Mouse (Mus musculus) left cerebral cortex, adult 8-10 months (tissue): ENCODE data around the gene Zfp688. TPM values are rescaled to one million over a fixed set of nuclear protein-coding genes. Genes with fewer than 3 reads are reported as not detected.
"Not testable (repeated sequence)": the region's sequence is repeated elsewhere in the genome, so short reads cannot be mapped to it uniquely, and the experiment has no call there.

ENCODE experiments used
- DNase-seq, 2 experiments: peaks; one replicate each; pipeline ENCODE4 v3.0.0; 2022; ENCODE audit warnings: low spot score in 2 of 2
- total RNA-seq, 4 experiments: library from RNA; stranded (reverse); gene quantifications; 2 replicates each; pipeline ENCODE4 v1.2.4; 2022

Zfp688 gene
- 10 to 100 TPM; 13.3 to 18.0 (median 16.5) TPM for total RNA-seq

- DNase-seq, result peak; percentile 81 to 86
Observed at GRCm38 (mm10) chr7:127421388-127422191, at the start of gene Zfp688. Gene Zfp688, minus strand, starts transcription at chr7:127422068.

DNA sequence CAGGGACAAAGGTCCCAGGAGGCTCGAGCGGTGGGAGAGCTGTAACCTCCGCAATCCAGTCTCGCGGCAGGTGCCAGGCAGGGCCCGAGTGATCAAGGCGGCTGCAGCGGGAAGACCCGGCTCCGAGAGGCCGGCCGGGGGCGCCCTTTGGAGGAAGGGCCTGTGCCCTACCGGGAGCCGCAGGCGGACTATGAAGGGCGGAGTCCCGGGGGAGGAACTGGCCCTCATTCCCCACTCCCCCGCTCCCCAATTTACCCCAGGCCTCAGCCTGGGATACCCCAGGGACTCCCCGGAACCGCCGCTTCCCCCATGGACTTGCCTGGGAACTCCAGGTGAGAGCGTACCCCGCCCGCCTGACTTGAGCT lies 49.8 kb upstream of the Zfp688 start:
- DNase-seq, result peak in 1 of 2 experiments; percentile 65

- peak; percentile 81 to 97 for DNase-seq
Observed at GRCm38 (mm10) chr7:127470743-127471645, 49.1 kb upstream of the Zfp688 start.

- no peak for DNase-seq
Observed at GRCm38 (mm10) chr7:127470011-127470715, 48.3 kb upstream of the Zfp688 start.

DNA sequence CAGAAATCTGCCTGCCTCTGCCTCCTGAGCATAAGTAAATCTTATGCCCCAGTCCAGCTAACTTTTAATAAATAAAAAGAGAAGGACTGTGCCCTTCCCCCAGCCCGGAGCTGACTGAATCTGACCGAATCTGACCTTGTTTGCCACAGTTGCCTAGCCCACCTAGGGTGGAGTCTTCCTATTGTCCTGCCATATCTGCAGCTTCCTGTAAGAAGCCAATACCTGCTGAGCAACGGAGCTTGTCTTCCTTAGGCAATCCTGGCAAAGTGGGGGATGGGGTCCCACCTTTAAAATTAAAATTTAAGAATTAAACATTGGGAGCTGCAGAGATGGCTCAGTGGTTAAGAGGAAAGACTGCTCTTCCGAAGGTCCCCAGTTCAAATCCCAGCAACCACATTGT lies 44.7 kb upstream of the Zfp688 start:
- no peak for DNase-seq

- not testable (repeated sequence) for DNase-seq
Observed at GRCm38 (mm10) chr7:127465670-127466069, 43.8 kb upstream of the Zfp688 start.

GRCm38 (mm10) chr7:127465191-127465590 lies 43.3 kb upstream of the Zfp688 start:
- no peak for DNase-seq

DNA sequence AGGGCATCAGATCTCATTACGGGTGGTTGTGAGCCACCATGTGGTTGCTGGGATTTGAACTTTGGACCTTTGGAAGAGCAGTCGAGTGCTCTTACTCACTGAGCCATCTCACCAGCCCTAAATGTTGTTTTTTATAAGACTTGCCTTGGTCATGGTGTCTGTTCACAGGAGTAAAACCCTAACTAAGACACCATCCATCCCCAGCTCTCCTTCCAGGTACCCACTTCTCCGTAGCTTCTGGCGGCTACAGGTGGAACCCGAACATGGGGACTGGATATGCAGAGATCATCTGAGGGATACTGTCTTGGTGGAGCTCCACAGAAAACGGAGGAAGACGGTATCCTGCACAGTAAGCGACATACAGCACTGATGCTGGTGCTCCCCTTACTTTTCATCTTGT lies 37.4 kb upstream of the Zfp688 start, which contains the start of gene Prr14:
Gene Prr14, plus strand, starts transcription at position 301 of the 400 bp plus-strand sequence.
- not testable (repeated sequence) for DNase-seq

DNA sequence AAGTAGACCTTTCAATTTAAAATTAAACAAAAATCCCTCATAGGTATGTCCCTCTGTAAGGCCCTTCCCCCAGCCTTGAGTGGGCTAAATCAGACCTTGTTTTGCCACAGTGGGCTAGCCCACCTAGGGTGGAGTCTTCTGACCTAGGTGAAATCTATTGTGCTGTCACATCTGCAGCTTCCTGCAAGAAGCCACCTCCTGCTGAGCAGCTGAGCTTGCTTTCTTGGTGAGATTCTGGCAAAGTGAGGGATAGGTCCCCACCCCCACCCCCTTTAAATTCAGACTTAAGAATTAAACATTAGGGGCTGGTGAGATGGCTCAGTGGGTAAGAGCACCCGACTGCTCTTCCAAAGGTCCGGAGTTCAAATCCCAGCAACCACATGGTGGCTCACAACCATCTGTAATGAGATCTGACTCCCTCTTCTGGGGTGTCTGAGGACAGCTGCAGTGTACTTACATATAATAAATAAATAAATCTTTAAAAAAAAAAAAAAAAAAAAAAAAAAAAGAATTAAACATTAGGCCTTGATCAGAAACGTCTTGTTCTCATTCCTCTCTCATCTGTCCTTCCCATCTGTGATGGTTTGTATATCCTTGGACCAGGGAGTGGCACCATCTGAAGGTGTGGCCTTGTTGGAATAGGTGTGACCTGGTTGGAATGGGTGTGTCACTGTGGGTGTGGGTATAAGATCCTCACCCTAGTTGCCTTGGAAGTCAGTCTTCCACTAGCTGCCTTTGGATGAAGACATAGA lies 36.7 kb upstream of the Zfp688 start:
- not testable (repeated sequence) for DNase-seq

GRCm38 (mm10) chr7:127454905-127455304 lies 33.0 kb upstream of the Zfp688 start:
- no peak for DNase-seq

GRCm38 (mm10) chr7:127453056-127453455 lies 31.2 kb upstream of the Zfp688 start:
- DNase-seq, result no peak

GRCm38 (mm10) chr7:127449966-127450365 lies 28.1 kb upstream of the Zfp688 start:
- DNase-seq, result no peak

DNA sequence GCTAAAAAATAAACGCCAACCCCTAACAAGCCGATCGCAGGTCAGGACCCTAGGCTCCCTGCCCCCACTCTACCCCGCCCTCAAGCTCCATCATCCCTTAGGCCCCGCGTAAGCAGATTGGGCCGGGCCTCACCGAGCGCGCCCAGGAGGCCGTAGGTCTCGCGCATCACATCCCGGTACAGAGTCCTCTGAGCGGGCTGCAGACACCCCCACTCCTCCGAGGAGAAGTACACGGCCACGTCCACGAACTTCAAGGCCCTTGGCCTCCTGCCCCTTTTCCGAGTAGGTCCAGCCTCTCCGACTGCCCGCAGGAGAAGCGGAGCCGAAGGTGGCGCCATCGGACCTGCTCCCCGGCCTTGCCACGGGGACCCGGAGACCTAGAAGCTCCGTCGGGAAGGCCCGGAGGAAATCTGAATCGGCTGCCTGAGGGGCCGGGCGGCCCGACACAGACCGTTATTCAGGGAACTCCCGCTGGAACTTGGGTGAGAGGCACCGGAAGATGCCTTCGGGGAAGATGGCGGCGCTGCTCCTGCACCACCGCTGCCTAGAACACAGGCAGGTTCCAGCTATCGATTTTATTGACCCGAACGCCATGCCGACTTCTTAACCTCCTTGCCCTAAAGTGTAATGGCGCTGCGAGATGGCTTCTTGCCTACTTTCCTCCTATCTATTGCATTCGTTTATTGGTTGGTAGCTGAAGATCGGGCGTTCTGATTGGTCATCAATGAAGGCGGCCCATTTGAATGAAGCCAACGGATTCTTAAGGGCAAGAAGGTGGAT lies 26.8 kb upstream of the Zfp688 start, which contains the start of gene Zfp689:
Gene Zfp689, minus strand, starts transcription at position 638 of the 780 bp plus-strand sequence.
- DNase-seq, result peak; percentile 92 to 94

GRCm38 (mm10) chr7:127443976-127444375 lies 22.1 kb upstream of the Zfp688 start:
- DNase-seq, result no peak

DNA sequence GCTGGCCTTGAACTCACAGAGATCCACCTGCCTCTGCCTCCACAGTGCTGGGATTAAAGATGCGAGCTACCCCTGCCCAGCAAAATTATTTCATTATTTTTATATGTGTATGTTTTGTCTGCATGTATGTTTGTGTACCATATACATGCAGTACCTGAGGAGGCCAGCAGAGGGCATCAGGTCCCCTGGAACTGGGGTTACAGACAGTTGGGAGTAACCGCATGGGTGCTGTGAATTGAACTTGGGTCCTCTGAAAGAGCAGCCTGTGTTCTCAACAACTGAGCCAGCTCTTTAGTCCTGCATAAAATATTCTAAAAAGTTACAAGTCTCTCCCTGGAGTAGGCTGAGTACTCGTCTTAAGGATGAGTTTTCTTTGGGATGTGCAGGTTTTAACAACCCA lies 15.9 kb upstream of the Zfp688 start:
- no peak for DNase-seq

DNA sequence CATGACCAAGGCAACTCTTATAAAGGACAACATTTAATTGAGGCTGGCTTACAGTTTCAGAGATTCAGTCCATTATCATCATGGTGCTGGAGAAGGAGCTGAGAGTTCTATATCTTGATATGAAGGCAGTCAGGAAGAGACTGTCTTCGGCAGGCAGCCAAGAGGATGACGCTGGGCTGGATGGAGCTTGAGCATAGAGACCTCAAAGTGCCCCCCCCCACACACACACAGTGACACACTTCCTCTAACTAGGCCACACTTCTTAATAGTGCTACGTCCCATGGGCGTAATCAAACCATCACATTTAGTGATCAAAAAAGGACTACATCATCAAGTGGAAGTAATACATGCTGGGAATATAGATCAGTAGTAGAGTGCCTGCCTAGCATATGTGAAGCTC lies 13.3 kb upstream of the Zfp688 start:
- no peak for DNase-seq

- DNase-seq, result no peak
Observed at GRCm38 (mm10) chr7:127426354-127426753, 4.5 kb upstream of the Zfp688 start.

DNA sequence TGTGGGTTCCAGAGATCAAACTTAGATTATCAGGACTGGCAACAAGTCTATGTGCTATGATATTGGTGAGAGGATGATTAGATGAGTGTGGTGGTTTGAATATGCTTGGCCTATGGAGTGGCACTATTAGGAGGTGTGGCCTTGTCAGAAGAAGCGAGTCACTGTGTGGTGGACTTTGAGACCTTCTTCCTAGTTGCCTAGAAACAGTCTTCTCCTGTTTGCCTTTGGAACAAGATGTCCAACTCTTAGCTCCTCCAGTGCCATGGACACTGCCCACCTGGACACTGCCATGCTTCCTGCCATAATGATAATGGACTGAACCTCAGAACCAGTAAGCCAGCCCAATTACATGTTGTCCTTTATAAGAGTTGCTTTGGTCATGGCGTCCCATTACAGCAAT lies 4.0 kb upstream of the Zfp688 start:
- DNase-seq, result no peak

GRCm38 (mm10) chr7:127425291-127425690 lies 3.4 kb upstream of the Zfp688 start:
- DNase-seq, result no peak

- DNase-seq, result no peak
Observed at GRCm38 (mm10) chr7:127422247-127422646, 379 bp upstream of the Zfp688 start.
